8 mouse cellular contexts compared by ENCODE assay signal in the genomic region with DNA sequence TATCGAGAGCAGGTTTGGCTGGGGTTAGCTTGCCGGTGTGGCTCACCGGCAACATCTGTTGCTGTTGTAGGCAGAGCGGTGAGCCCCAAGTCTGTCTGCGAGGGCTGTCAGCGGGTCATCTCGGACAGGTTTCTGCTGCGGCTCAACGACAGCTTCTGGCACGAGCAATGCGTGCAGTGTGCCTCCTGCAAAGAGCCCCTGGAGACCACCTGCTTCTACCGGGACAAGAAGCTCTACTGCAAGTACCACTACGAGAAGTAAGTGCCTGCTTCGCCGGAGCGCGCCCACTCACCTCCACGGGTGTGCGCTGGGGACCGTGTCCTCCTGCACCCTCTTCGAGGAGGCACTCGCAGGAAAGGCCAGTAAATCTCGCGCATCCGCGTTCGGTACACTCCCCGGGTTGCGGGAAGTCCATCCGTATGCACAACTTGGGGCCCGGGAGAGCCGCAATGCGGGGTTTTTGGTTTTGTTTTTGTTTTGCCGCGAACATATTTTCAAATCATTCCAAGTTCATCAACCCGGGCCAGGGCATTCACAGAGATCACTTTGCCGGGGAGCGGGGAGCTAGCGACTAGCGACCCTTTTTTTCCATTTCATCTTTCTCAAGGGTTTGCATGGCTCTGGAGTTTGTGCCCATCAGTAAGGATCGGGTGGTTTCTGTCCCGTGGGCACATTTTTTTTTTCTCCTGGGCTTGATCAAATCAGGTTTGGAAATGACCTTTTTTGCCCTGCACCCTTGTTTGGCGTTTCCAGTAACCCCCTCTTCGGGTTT. TPM values are rescaled to one million over a fixed set of nuclear protein-coding genes. Genes with fewer than 3 reads are reported as not detected.
DNase-seq lines count a peak whose midpoint lies in the region; ATAC-seq and TF ChIP-seq lines count a peak whose summit lies in the region.

No protein-coding gene starts in this region.

- peak overlapping the region; percentile 31 for H3K4me2 ChIP-seq in kidney, embryonic 16.5 days (replicated peaks; ENCODE audit: low read depth, low read length)
- H3K4me2 ChIP-seq in hindbrain, embryonic 16.5 days (ENCODE audit: low read length): peak overlapping the region; percentile 33; the same call in 1 of the 2 replicates
- H3K4me2 ChIP-seq in neural tube, embryonic 11.5 days (ENCODE audit: low read depth): peak overlapping the region; percentile 26; the same call in 1 of the 2 replicates

- ATAC-seq in kidney, embryonic 16.5 days (ENCODE audit: low FRiP score, low TSS enrichment): no peak
- no peak for ATAC-seq in hindbrain, embryonic 16.5 days
- 0 out of 2 replicates have a peak, but pooled peaks have one; percentile 7 for ATAC-seq in neural tube, embryonic 11.5 days (ENCODE audit: insufficient read depth, low FRiP score, low TSS enrichment)
- no peak for ATAC-seq in erythroid progenitor cell, adult 5-6 weeks (replicated peaks; ENCODE audit: low FRiP score, poor library complexity, severe bottlenecking)

- no peak for TF ChIP-seq POLR2A in kidney, adult 2 months (IDR thresholded peaks at IDR 0.05; ENCODE audit: low read depth, low read length)

- H3K4me1 ChIP-seq in kidney, embryonic 16.5 days (ENCODE audit: insufficient read depth, low read length): peaks cover 15% of the 10 kb centered on the region
- H3K4me1 ChIP-seq in kidney, adult 2 months (ENCODE audit: control insufficient read depth, insufficient read depth, low read length): 0 out of 2 replicates have a peak, but pooled peaks cover 3% of the 10 kb centered on the region
- peaks cover 18% of the 10 kb centered on the region for H3K4me1 ChIP-seq in hindbrain, embryonic 16.5 days (ENCODE audit: control insufficient read depth, insufficient read depth, low read depth, low read length)
- peaks cover 11% of the 10 kb centered on the region; the same call in 1 of the 2 replicates for H3K4me1 ChIP-seq in neural tube, embryonic 11.5 days (ENCODE audit: control insufficient read depth, insufficient read depth, low read length)

- TF ChIP-seq CTCF in kidney, adult 2 months (conservative IDR thresholded peaks at IDR 0.05; ENCODE audit: insufficient read depth, insufficient read length, low read depth, low read length): no peak

- no peak for DNase-seq in kidney, adult 2 months
- DNase-seq in embryo, embryonic 9.5 days (ENCODE audit: extremely low spot score): peak; percentile 60
- DNase-seq in neural tube, embryonic 11.5 days (ENCODE audit: low spot score): peak; percentile 59
- no peak for DNase-seq in urinary bladder, postnatal 4 days (ENCODE audit: low spot score in 2 of 2)
- no peak for DNase-seq in adrenal gland, postnatal 14 days

- peaks cover 97% of the 10 kb centered on the region for H3K27me3 ChIP-seq in kidney, embryonic 16.5 days (ENCODE audit: insufficient read depth, low read length)
- H3K27me3 ChIP-seq in kidney, adult 2 months (replicated peaks; ENCODE audit: control insufficient read depth, insufficient read depth, low read length): peaks cover 9% of the 10 kb centered on the region
- peaks cover 39% of the 10 kb centered on the region for H3K27me3 ChIP-seq in hindbrain, embryonic 16.5 days (replicated peaks; ENCODE audit: control insufficient read depth, insufficient read depth, low read length)
- H3K27me3 ChIP-seq in neural tube, embryonic 11.5 days (ENCODE audit: control insufficient read depth, insufficient read depth, low read length): peaks cover 88% of the 10 kb centered on the region

- H3K27ac ChIP-seq in kidney, embryonic 16.5 days (ENCODE audit: low read length): no peak overlapping the region
- no peak overlapping the region for H3K27ac ChIP-seq in kidney, adult 2 months (ENCODE audit: insufficient read depth, low read depth, low read length)
- H3K27ac ChIP-seq in hindbrain, embryonic 16.5 days (ENCODE audit: low read depth, low read length): no peak overlapping the region
- H3K27ac ChIP-seq in neural tube, embryonic 11.5 days (ENCODE audit: low read depth, low read length): no peak overlapping the region

- no peaks in the 10 kb centered on the region for H3K36me3 ChIP-seq in kidney, embryonic 16.5 days (ENCODE audit: insufficient read depth, low read length)
- no peaks in the 10 kb centered on the region for H3K36me3 ChIP-seq in kidney, adult 2 months (ENCODE audit: control insufficient read depth, insufficient read depth, low read length)
- H3K36me3 ChIP-seq in hindbrain, embryonic 16.5 days (ENCODE audit: control insufficient read depth, insufficient read depth, low read length): no peaks in the 10 kb centered on the region
- H3K36me3 ChIP-seq in neural tube, embryonic 11.5 days (ENCODE audit: control insufficient read depth, insufficient read depth, low read length): no peaks in the 10 kb centered on the region

- H3K4me3 ChIP-seq in kidney, embryonic 16.5 days (ENCODE audit: low read length): peak overlapping the region; percentile 21
- no peak overlapping the region for H3K4me3 ChIP-seq in kidney, adult 2 months (ENCODE audit: insufficient read depth, low read depth, low read length)
- peak overlapping the region; percentile 22; the same call in 1 of the 2 replicates for H3K4me3 ChIP-seq in hindbrain, embryonic 16.5 days (ENCODE audit: low read length)
- peak overlapping the region; percentile 8 for H3K4me3 ChIP-seq in neural tube, embryonic 11.5 days (ENCODE audit: low read depth, low read length)

- no peaks in the 10 kb centered on the region for H3K9me3 ChIP-seq in kidney, embryonic 16.5 days (ENCODE audit: low read length)
- H3K9me3 ChIP-seq in hindbrain, embryonic 16.5 days (ENCODE audit: control insufficient read depth, low read length): no peaks in the 10 kb centered on the region
- H3K9me3 ChIP-seq in neural tube, embryonic 11.5 days (ENCODE audit: control insufficient read depth, low read length): no peaks in the 10 kb centered on the region

- no peak overlapping the region for H3K9ac ChIP-seq in kidney, embryonic 16.5 days (replicated peaks; ENCODE audit: low read length)
- no peak overlapping the region for H3K9ac ChIP-seq in hindbrain, embryonic 16.5 days (ENCODE audit: low read depth, low read length)
- H3K9ac ChIP-seq in neural tube, embryonic 11.5 days (ENCODE audit: low read length): no peak overlapping the region

- WGBS in kidney, embryonic 16.5 days: under 1% methylated on average over 44 of the region's 44 CpGs
- WGBS in kidney, adult 2 months: 2% methylated on average over 44 of the region's 44 CpGs
- 3% methylated on average over 44 of the region's 44 CpGs for WGBS in hindbrain, embryonic 16.5 days
- WGBS in neural tube, embryonic 11.5 days: under 1% methylated on average over 44 of the region's 44 CpGs

RNA-seq across cellular contexts. Expression of a gene that starts 3.1 kb away (rescaled TPM):
- 0.05 TPM in 2 replicates for polyA plus RNA-seq in kidney, embryonic 16.5 days (2015; fragmentation: Nextera tagmentation; extraction: Ambion mirVana)
- polyA plus RNA-seq in kidney, adult 2 months (2012; rRNA removed): 0.02 and 0.07 TPM in 2 replicates
- 7.0 and 7.1 TPM in 2 replicates for polyA plus RNA-seq in hindbrain, embryonic 16.5 days (2015; fragmentation: Nextera tagmentation; extraction: Ambion mirVana)
- polyA plus RNA-seq in neural tube, embryonic 11.5 days (2014; fragmentation: Nextera tagmentation; extraction: Ambion mirVana): 2.8 and 3.7 TPM in 2 replicates
- total RNA-seq in adrenal gland, postnatal 14 days (2021): not detected in 2 replicates
- total RNA-seq in erythroid progenitor cell, adult 5-6 weeks (2015; ENCODE audit: low replicate concordance): not detected in 2 replicates
- total RNA-seq in erythroid progenitor cell, adult 5-6 weeks (2017; ENCODE audit: low replicate concordance): not detected in 2 replicates

Comparison
In these comparisons a context has a peak if more than half of its experiments do, and no peak if none do; other contexts are left out.
1. DNase-seq: peak in embryo, embryonic 9.5 days (single experiment) and neural tube, embryonic 11.5 days (single experiment); none in kidney, adult 2 months (single experiment), urinary bladder, postnatal 4 days (0 of 2) and adrenal gland, postnatal 14 days (single experiment).
2. Peak in every context shown above with its lines, with median percentiles within 50 percentile points of each other: H3K4me2 ChIP-seq.